Mouse (Mus musculus) telencephalon, adult 2 months (tissue): ENCODE measurements at regions not wholly inside any gene's neighbourhood (a gene's known extent, or its start where the extent isn't known, plus 50 kb on each side); places are given as distances from the start of the nearest gene placed in this dataset.
A peak's percentile ranks its signal among the peaks of the same experiment; 100 is the strongest.
"Not testable (repeated sequence)": the region's sequence is repeated elsewhere in the genome, so short reads cannot be mapped to it uniquely, and the experiment has no call there.

ENCODE experiments used
- DNase-seq: peaks from one replicate; pipeline ENCODE4 v3.0.0-alpha.2; 2011; ENCODE audit warnings: low read depth, low spot score

- no peak for DNase-seq
These were observed 51.4 kb upstream of the Dlx2 start for GRCm38 (mm10) chr2:71597956-71598355.

- peak; percentile 39 for DNase-seq
These were observed 51.8 kb upstream of the Dlx2 start for GRCm38 (mm10) chr2:71598368-71598767.

GRCm38 (mm10) chr2:71598778-71599177 is 52.2 kb upstream of the Dlx2 start:
- DNase-seq: peak; percentile 55

GRCm38 (mm10) chr2:71600213-71600612 is 53.7 kb upstream of the Dlx2 start:
- no peak for DNase-seq

- no peak for DNase-seq
These were observed 54.4 kb upstream of the Dlx2 start for GRCm38 (mm10) chr2:71600999-71601398.

- not testable (repeated sequence) for DNase-seq
These were observed 57.2 kb upstream of the Dlx2 start for GRCm38 (mm10) chr2:71603796-71604195.

GRCm38 (mm10) chr2:71605606-71606005 is 59.1 kb upstream of the Dlx2 start:
- no peak for DNase-seq

- no peak for DNase-seq
These were observed 60.5 kb upstream of the Dlx2 start for GRCm38 (mm10) chr2:71607087-71607502.

GRCm38 (mm10) chr2:71613216-71613615 is 66.7 kb upstream of the Dlx2 start:
- no peak for DNase-seq

- DNase-seq: no peak
These were observed 70.0 kb upstream of the Dlx2 start for GRCm38 (mm10) chr2:71616526-71616925.

GRCm38 (mm10) chr2:71621458-71621857 is 74.9 kb upstream of the Dlx2 start:
- no peak for DNase-seq

- no peak for DNase-seq
These were observed 76.1 kb upstream of the Dlx2 start for GRCm38 (mm10) chr2:71622532-71623099.

GRCm38 (mm10) chr2:71623134-71623533 is 76.6 kb upstream of the Dlx2 start:
- DNase-seq: no peak

GRCm38 (mm10) chr2:71625298-71625902 is 78.8 kb upstream of the Dlx2 start:
- DNase-seq: peak; percentile 72

GRCm38 (mm10) chr2:71626404-71626803 is 79.8 kb upstream of the Dlx2 start:
- no peak for DNase-seq

GRCm38 (mm10) chr2:71627097-71627755 is 80.7 kb upstream of the Dlx2 start:
- no peak for DNase-seq

- no peak for DNase-seq
These were observed 82.3 kb upstream of the Dlx2 start for GRCm38 (mm10) chr2:71628821-71629220.

GRCm38 (mm10) chr2:71629301-71630142 is 83.0 kb upstream of the Dlx2 start:
- no peak for DNase-seq

GRCm38 (mm10) chr2:71630143-71630463 is 83.5 kb upstream of the Dlx2 start:
- DNase-seq: no peak

- DNase-seq: no peak
These were observed 86.9 kb upstream of the Dlx2 start for GRCm38 (mm10) chr2:71633471-71633870.

GRCm38 (mm10) chr2:71634471-71634870 is 87.9 kb upstream of the Dlx2 start:
- DNase-seq: no peak

GRCm38 (mm10) chr2:71636134-71636533 is 89.6 kb upstream of the Dlx2 start:
- no peak for DNase-seq
